Mouse (Mus musculus) E14TG2a.4 (cell line): Measurements from ENCODE around the gene Txndc9.

Experiments
- CTCF ChIP-seq: conservative IDR thresholded peaks from 2 replicates; pipeline ENCODE4 v1.5.1; 2014; ENCODE audit warnings: low read length
- POU5F1 ChIP-seq: IDR thresholded peaks from 2 replicates; pipeline ENCODE4 v1.6.1; 2014; ENCODE audit warnings: low read length, borderline replicate concordance

- no peak for TF ChIP-seq CTCF
- TF ChIP-seq POU5F1, result no peak
These were observed 39.2 kb downstream of the Txndc9 start for GRCm38 (mm10) chr1:37958516-37958915.
